Mouse (Mus musculus) myocyte (in vitro differentiated cells): Measurements from ENCODE around the gene Mtcl1. TPM values are rescaled to one million over a fixed set of nuclear protein-coding genes. Genes with fewer than 3 reads are reported as not detected.

ENCODE experiments used
- H3K27me3 ChIP-seq: one replicate; pipeline ENCODE4 v1.6.1; 2011; ENCODE audit not compliant: control insufficient read depth, insufficient read depth, insufficient read length
- H3K36me3 ChIP-seq: one replicate; pipeline ENCODE4 v1.6.1; 2011; ENCODE audit not compliant: control insufficient read depth, insufficient read depth
- H3K4me2 ChIP-seq: one replicate; pipeline ENCODE4 v1.6.1; 2011; ENCODE audit warnings: low read depth, control low read depth
- H3K4me3 ChIP-seq: one replicate; pipeline ENCODE4 v1.5.1; 2011; ENCODE audit warnings: mild to moderate bottlenecking, control low read depth, moderate library complexity
- H3K79me2 ChIP-seq: one replicate; pipeline ENCODE4 v1.6.1; 2011; ENCODE audit not compliant: control insufficient read depth, insufficient read depth
- H3ac ChIP-seq: one replicate; pipeline ENCODE4 v1.6.1; 2011; ENCODE audit not compliant: control insufficient read depth, insufficient read length
- CEBPB ChIP-seq: IDR thresholded peaks from 2 replicates; pipeline ENCODE4 v1.6.1; 2011; ENCODE audit warnings: mild to moderate bottlenecking, moderate library complexity; ENCODE audit not compliant: poor library complexity, insufficient read depth, severe bottlenecking
- E2F4 ChIP-seq: IDR thresholded peaks from one replicate; pipeline ENCODE4 v1.6.1; 2011; ENCODE audit warnings: mild to moderate bottlenecking, control low read depth, moderate library complexity; ENCODE audit not compliant: insufficient read depth
- MAX ChIP-seq: IDR thresholded peaks from one replicate; pipeline ENCODE4 v1.6.1; 2011; ENCODE audit warnings: low read depth, mild to moderate bottlenecking, control low read depth
- MYOD1 ChIP-seq, 3 experiments: IDR thresholded peaks; one replicate each; pipeline ENCODE4 v1.6.1; 2011; ENCODE audit warnings: control low read depth in 2 of 3, low read depth in 2 of 3, mild to moderate bottlenecking in 2 of 3, moderate library complexity in 1 of 3; ENCODE audit not compliant: insufficient read length in 2 of 3, control insufficient read depth in 1 of 3
- MYOG ChIP-seq, 3 experiments: IDR thresholded peaks; one replicate each; pipeline ENCODE4 v1.6.1; 2011; ENCODE audit warnings: control low read depth in 2 of 3, low read depth in 2 of 3, mild to moderate bottlenecking in 2 of 3; ENCODE audit not compliant: insufficient read length in 2 of 3, control insufficient read depth in 1 of 3, insufficient read depth in 1 of 3
- POLR2A ChIP-seq: IDR thresholded peaks from one replicate; pipeline ENCODE4 v1.6.1; 2011; ENCODE audit warnings: low read depth, mild to moderate bottlenecking, control low read depth, moderate library complexity; ENCODE audit not compliant: insufficient read length
- POLR2AphosphoS2 ChIP-seq: IDR thresholded peaks from one replicate; pipeline ENCODE4 v1.6.1; 2011; ENCODE audit warnings: low read depth, control low read depth; ENCODE audit not compliant: insufficient read length
- REST ChIP-seq: IDR thresholded peaks from one replicate; pipeline ENCODE4 v1.6.1; 2011; ENCODE audit warnings: mild to moderate bottlenecking, control low read depth, moderate library complexity; ENCODE audit not compliant: insufficient read depth, insufficient read length
- SRF ChIP-seq: IDR thresholded peaks from one replicate; pipeline ENCODE4 v1.6.1; 2011; ENCODE audit warnings: low read depth; ENCODE audit not compliant: control insufficient read depth, insufficient read length
- TCF12 ChIP-seq: IDR thresholded peaks from one replicate; pipeline ENCODE4 v1.6.1; 2011; ENCODE audit warnings: mild to moderate bottlenecking, control low read depth; ENCODE audit not compliant: poor library complexity, insufficient read depth, severe bottlenecking
- TCF3 ChIP-seq: IDR thresholded peaks from one replicate; pipeline ENCODE4 v1.6.1; 2011; ENCODE audit warnings: low read depth, control low read depth; ENCODE audit not compliant: insufficient read length
- USF1 ChIP-seq: IDR thresholded peaks from one replicate; pipeline ENCODE4 v1.6.1; 2011; ENCODE audit warnings: low read depth, mild to moderate bottlenecking, control low read depth, moderate library complexity
- polyA plus RNA-seq: library from polyadenylated mRNA; unstranded; fragments of >200 nt; fragmentation: generic; extraction: Trizol; gene quantifications from one replicate; pipeline ENCODE4 v1.2.1, GENCODE M21; 2012; ENCODE audit warnings: missing spikeins

Gene Mtcl1
- polyA plus RNA-seq, 1 experiment: 18.3 TPM

DNA sequence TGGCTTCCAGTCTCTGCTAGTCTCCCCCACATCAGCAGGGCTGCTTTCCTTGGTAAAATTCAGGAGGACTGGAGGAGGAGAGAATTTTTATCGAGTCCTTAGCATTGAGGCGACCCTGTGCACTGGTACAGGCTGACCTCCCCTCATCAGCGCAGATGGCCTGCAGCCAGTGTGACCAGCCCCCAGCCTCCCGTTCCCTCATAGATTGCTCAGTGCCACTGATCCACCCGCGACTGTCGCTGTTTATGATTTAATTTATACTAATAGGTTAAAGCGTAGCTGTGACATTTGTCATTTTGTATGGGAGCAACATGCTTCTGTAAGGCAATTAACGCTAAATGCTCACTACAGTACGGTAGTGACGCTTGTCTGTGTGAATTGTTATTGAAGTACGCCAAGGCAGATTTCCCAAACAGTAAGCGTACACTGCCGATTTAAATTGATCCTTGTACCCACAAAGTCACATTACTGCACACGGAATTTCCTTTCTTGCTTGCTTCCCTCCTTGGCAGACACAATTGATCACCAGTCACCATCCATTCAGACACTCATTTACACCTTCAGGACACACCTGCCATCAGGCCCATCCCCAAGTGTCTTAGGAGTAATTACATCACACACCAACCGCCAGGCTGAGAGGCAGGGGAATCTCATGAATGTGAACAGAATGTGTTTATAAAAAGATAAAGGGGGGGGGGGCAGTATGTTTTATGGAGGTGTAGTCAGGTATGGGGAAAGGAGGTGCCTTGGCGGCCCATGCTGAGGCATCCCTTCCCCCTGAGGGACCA lies 31.1 kb upstream of the Mtcl1 start:
- no peak overlapping the region for H3K4me3 ChIP-seq
- no peaks in the 10 kb centered on the region for H3K79me2 ChIP-seq
- no peaks in the 10 kb centered on the region for H3K36me3 ChIP-seq
- H3ac ChIP-seq: no peak overlapping the region
- H3K4me2 ChIP-seq: no peak overlapping the region
- H3K27me3 ChIP-seq: no peaks in the 10 kb centered on the region
- no peak for TF ChIP-seq MAX
- no peak for TF ChIP-seq E2F4
- no peak for TF ChIP-seq CEBPB
- TF ChIP-seq MYOG (IDR thresholded peaks at IDR 0.05; ENCODE audit: control insufficient read depth in 1 of 3, insufficient read depth in 1 of 3, insufficient read length in 2 of 3, low read depth in 2 of 3): no peak
- no peak for TF ChIP-seq TCF3
- TF ChIP-seq REST: no peak
- TF ChIP-seq POLR2A: no peak
- TF ChIP-seq POLR2AphosphoS2: no peak
- TF ChIP-seq MYOD1 (IDR thresholded peaks at IDR 0.05; ENCODE audit: control insufficient read depth in 1 of 3, insufficient read length in 2 of 3, low read depth in 2 of 3): no peak
- TF ChIP-seq SRF: no peak
- TF ChIP-seq TCF12: no peak
- TF ChIP-seq USF1: no peak

DNA sequence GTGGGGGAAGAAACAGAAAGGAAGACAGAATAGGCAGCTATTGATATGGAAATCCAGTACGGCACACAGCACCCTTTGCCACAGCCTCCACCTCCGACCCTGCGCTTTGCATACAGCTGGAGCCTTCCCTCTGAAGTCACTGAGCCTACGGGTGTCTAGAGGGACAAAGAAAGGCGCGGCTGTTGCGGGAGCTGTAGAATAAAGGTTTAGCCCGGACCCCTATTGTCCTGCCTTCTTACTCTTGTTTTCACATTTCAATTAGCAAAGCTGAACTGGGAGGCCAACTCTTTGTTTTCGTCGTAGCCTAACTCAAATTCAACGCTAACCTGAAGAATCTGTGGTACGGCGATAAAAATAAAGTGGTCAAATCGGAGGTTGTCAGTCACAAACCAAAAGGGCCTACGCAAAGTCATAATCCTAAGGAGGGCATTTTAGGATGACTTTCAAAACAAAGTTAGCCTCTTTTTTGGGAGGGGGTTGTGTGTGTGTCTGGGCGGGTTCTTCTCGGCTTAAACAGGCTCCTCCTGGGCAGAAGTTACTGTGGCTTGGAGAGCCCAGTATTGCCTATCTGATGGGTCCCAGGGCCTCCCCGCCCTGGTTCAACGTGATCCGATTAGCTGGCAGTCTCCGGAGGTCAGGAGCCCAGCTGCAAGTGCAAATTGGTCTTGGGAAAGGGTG lies 30.4 kb upstream of the Mtcl1 start:
- H3K4me3 ChIP-seq: no peak overlapping the region
- TF ChIP-seq MAX (no peak), MYOG (IDR thresholded peaks at IDR 0.05; ENCODE audit: control insufficient read depth in 1 of 3, insufficient read depth in 1 of 3, insufficient read length in 2 of 3, low read depth in 2 of 3) (no peak), POLR2A (no peak), MYOD1 (IDR thresholded peaks at IDR 0.05; ENCODE audit: control insufficient read depth in 1 of 3, insufficient read length in 2 of 3, low read depth in 2 of 3) (no peak), USF1 (no peak), E2F4 (no peak), SRF (no peak), REST (no peak), TCF3 (no peak), POLR2AphosphoS2 (no peak), TCF12 (no peak), CEBPB (no peak)
- no peak overlapping the region for H3K4me2 ChIP-seq

DNA sequence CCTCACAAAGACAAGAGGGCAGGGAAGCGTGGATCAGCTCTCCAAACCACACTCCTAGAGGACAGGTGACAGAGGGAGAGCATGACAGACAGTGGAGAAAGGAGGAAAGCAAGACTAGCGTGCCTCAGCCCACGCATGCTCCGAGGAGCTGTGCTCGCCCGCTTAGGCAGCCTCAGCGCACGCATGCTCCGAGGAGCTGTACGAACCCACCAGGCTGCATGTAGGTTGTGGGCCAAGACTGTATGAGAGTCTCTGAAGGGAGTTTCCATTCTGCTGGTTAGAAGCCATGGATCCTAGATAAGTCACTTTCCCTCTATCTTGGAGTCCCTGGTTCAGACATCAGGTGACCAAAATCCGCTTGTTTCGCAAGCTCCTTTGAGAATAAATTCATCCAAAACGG lies 29.8 kb upstream of the Mtcl1 start:
- Histone ChIP-seq H3K27me3 (no peaks in the 10 kb centered on the region), H3K36me3 (no peaks in the 10 kb centered on the region), H3ac (no peak overlapping the region), H3K79me2 (no peaks in the 10 kb centered on the region), H3K4me2 (no peak overlapping the region), H3K4me3 (no peak overlapping the region)
- no peak for TF ChIP-seq TCF12
- no peak for TF ChIP-seq USF1
- no peak for TF ChIP-seq REST
- TF ChIP-seq SRF: no peak
- no peak for TF ChIP-seq MYOG (IDR thresholded peaks at IDR 0.05; ENCODE audit: control insufficient read depth in 1 of 3, insufficient read depth in 1 of 3, insufficient read length in 2 of 3, low read depth in 2 of 3)
- TF ChIP-seq POLR2A: no peak
- TF ChIP-seq CEBPB: no peak
- TF ChIP-seq POLR2AphosphoS2: no peak
- no peak for TF ChIP-seq TCF3
- TF ChIP-seq MAX: no peak
- TF ChIP-seq E2F4: no peak
- no peak for TF ChIP-seq MYOD1 (IDR thresholded peaks at IDR 0.05; ENCODE audit: control insufficient read depth in 1 of 3, insufficient read length in 2 of 3, low read depth in 2 of 3)

More for the DNA sequence above, 30.4 kb upstream of the Mtcl1 start:
- H3K27me3 ChIP-seq: no peaks in the 10 kb centered on the region
- no peaks in the 10 kb centered on the region for H3K36me3 ChIP-seq
- no peak overlapping the region for H3ac ChIP-seq
- no peaks in the 10 kb centered on the region for H3K79me2 ChIP-seq

DNA sequence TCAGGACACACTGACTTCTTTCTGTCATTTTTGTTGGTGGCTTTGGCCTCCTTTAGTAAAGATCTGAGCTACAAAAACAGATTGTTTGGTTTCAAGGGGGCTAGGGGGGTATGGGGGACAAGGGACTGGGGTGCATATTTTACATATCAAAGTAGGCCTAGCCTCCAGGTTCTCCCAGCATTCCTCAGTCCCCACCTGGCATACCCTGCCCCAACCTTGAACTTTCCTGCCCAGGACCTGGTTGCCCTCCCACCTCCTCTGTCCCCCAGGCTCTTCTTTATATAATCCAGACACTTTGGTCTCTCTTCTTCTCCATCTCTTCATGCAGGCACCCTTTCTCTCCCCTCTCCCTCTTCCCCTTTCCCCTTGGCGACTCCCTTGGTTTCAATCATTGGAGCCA lies 23.7 kb upstream of the Mtcl1 start:
- no peaks in the 10 kb centered on the region for H3K27me3 ChIP-seq
- no peak overlapping the region for H3K4me3 ChIP-seq
- no peaks in the 10 kb centered on the region for H3K79me2 ChIP-seq
- H3K36me3 ChIP-seq: no peaks in the 10 kb centered on the region
- no peak overlapping the region for H3ac ChIP-seq
- no peak for TF ChIP-seq TCF12
- no peak for TF ChIP-seq E2F4
- H3K4me2 ChIP-seq: no peak overlapping the region
